Mouse (Mus musculus): ENCODE results near the gene Gga1. TPM values are rescaled to one million over a fixed set of nuclear protein-coding genes. Genes with fewer than 3 reads are reported as not detected.

Gga1 gene
- polyA plus RNA-seq, 1 experiment from 2014 or later: 42.5 TPM

GRCm38 (mm10) chr15:78937311-78937710, 60.3 kb downstream of the Gga1 start:
- DNase-seq (ENCODE audit: low spot score) (no peak), ATAC-seq (ENCODE audit: low read depth) (no peak)
- no peak overlapping the region for H3K4me3 ChIP-seq (ENCODE audit: low read depth, low read length)
- H3K4me2 ChIP-seq (ENCODE audit: low read depth, low read length): no peak overlapping the region
- peaks cover 55% of the 10 kb centered on the region for H3K36me3 ChIP-seq (ENCODE audit: control insufficient read depth, insufficient read depth, low read length)
- no peak overlapping the region for H3K9ac ChIP-seq (ENCODE audit: low read depth, low read length)
- no peaks in the 10 kb centered on the region for H3K27me3 ChIP-seq (replicated peaks; ENCODE audit: control insufficient read depth, insufficient read depth, low read length)
- 95% methylated on average over 10 of the region's 10 CpGs for WGBS
- no peaks in the 10 kb centered on the region for H3K9me3 ChIP-seq (ENCODE audit: control insufficient read depth, low read length)
- peaks cover 5% of the 10 kb centered on the region; the same call in 1 of the 2 replicates for H3K4me1 ChIP-seq (ENCODE audit: control insufficient read depth, insufficient read depth, low read length)
- H3K27ac ChIP-seq (replicated peaks; ENCODE audit: low read depth, low read length): no peak overlapping the region

- H3K4me3 ChIP-seq (ENCODE audit: low read depth, low read length): no peak overlapping the region
- peaks cover 6% of the 10 kb centered on the region; the same call in 1 of the 2 replicates for H3K4me1 ChIP-seq (ENCODE audit: control insufficient read depth, insufficient read depth, low read length)
- 84% methylated on average over 2 of the region's 2 CpGs for WGBS
- H3K4me2 ChIP-seq (ENCODE audit: low read depth, low read length): no peak overlapping the region
- H3K36me3 ChIP-seq (ENCODE audit: control insufficient read depth, insufficient read depth, low read length): peaks cover 55% of the 10 kb centered on the region
- no peak overlapping the region for H3K27ac ChIP-seq (replicated peaks; ENCODE audit: low read depth, low read length)
- no peaks in the 10 kb centered on the region for H3K27me3 ChIP-seq (replicated peaks; ENCODE audit: control insufficient read depth, insufficient read depth, low read length)
- H3K9ac ChIP-seq (ENCODE audit: low read depth, low read length): no peak overlapping the region
- ATAC-seq (ENCODE audit: low read depth): no peak
- no peak for DNase-seq (ENCODE audit: low spot score)
- no peaks in the 10 kb centered on the region for H3K9me3 ChIP-seq (ENCODE audit: control insufficient read depth, low read length)
Measured at GRCm38 (mm10) chr15:78937963-78938362, 61.0 kb downstream of the Gga1 start.

GRCm38 (mm10) chr15:78940325-78940724, 63.3 kb downstream of the Gga1 start:
- H3K4me2 ChIP-seq (ENCODE audit: low read depth, low read length): no peak overlapping the region
- no peak overlapping the region for H3K9ac ChIP-seq (ENCODE audit: low read depth, low read length)
- 91% methylated on average over 13 of the region's 13 CpGs for WGBS
- peaks cover 55% of the 10 kb centered on the region for H3K36me3 ChIP-seq (ENCODE audit: control insufficient read depth, insufficient read depth, low read length)
- no peak overlapping the region for H3K4me3 ChIP-seq (ENCODE audit: low read depth, low read length)
- H3K27ac ChIP-seq (replicated peaks; ENCODE audit: low read depth, low read length): no peak overlapping the region
- H3K4me1 ChIP-seq (ENCODE audit: control insufficient read depth, insufficient read depth, low read length): peaks cover 8% of the 10 kb centered on the region; the same call in 1 of the 2 replicates
- H3K27me3 ChIP-seq (replicated peaks; ENCODE audit: control insufficient read depth, insufficient read depth, low read length): no peaks in the 10 kb centered on the region
- DNase-seq (ENCODE audit: low spot score) (no peak), ATAC-seq (ENCODE audit: low read depth) (no peak)
- H3K9me3 ChIP-seq (ENCODE audit: control insufficient read depth, low read length): no peaks in the 10 kb centered on the region

GRCm38 (mm10) chr15:78942663-78943062, 65.7 kb downstream of the Gga1 start:
- no peaks in the 10 kb centered on the region for H3K9me3 ChIP-seq (ENCODE audit: control insufficient read depth, low read length)
- no peaks in the 10 kb centered on the region for H3K27me3 ChIP-seq (replicated peaks; ENCODE audit: control insufficient read depth, insufficient read depth, low read length)
- DNase-seq (ENCODE audit: low spot score) (peak; percentile 84), ATAC-seq (ENCODE audit: low read depth) (peak; percentile 60; the same call in 1 of the 2 replicates)
- H3K4me2 ChIP-seq (ENCODE audit: low read depth, low read length): peak overlapping the region; percentile 48
- H3K4me3 ChIP-seq (ENCODE audit: low read depth, low read length): peak overlapping the region; percentile 26
- peak overlapping the region; percentile 35; the same call in 1 of the 2 replicates for H3K9ac ChIP-seq (ENCODE audit: low read depth, low read length)
- H3K27ac ChIP-seq (replicated peaks; ENCODE audit: low read depth, low read length): no peak overlapping the region
- peaks cover 43% of the 10 kb centered on the region for H3K36me3 ChIP-seq (ENCODE audit: control insufficient read depth, insufficient read depth, low read length)
- WGBS: 4% methylated on average over 9 of the region's 9 CpGs
- H3K4me1 ChIP-seq (ENCODE audit: control insufficient read depth, insufficient read depth, low read length): 0 out of 2 replicates have a peak, but pooled peaks cover 3% of the 10 kb centered on the region

Small RNA genes within 50 kb of the gene (microRNA-seq; reads per million reads assigned to microRNA genes)
- gene Mir6955 (ENCODE audit: borderline number of aligned reads): not detected

Other genes with a start within 250 kb of the Gga1 start
- 0.18 and 0.28 TPM in 2 replicates for gene Elfn2, start 158.4 kb upstream of the Gga1 start, polyA plus RNA-seq (2014; fragmentation: Nextera tagmentation; extraction: Ambion mirVana)
- gene Mfng, start 103.7 kb upstream of the Gga1 start, polyA plus RNA-seq (2014; fragmentation: Nextera tagmentation; extraction: Ambion mirVana): 13.6 and 13.7 TPM in 2 replicates
- 6.1 and 6.3 TPM in 2 replicates for gene Card10, start 74.1 kb upstream of the Gga1 start, polyA plus RNA-seq (2014; fragmentation: Nextera tagmentation; extraction: Ambion mirVana)
- 30.8 and 36.1 TPM in 2 replicates for gene Cdc42ep1, start 34.6 kb upstream of the Gga1 start, polyA plus RNA-seq (2014; fragmentation: Nextera tagmentation; extraction: Ambion mirVana)
- 0.89 and 1.4 TPM in 2 replicates for gene Lgals2, start 21.7 kb upstream of the Gga1 start, polyA plus RNA-seq (2014; fragmentation: Nextera tagmentation; extraction: Ambion mirVana)
- 0.58 and 0.98 TPM in 2 replicates for gene Gm49510, start 22.5 kb downstream of the Gga1 start, polyA plus RNA-seq (2014; fragmentation: Nextera tagmentation; extraction: Ambion mirVana)
- gene Sh3bp1, start 22.6 kb downstream of the Gga1 start, polyA plus RNA-seq (2014; fragmentation: Nextera tagmentation; extraction: Ambion mirVana): 40.8 and 44.1 TPM in 2 replicates
- gene Pdxp, start 36.7 kb downstream of the Gga1 start, polyA plus RNA-seq (2014; fragmentation: Nextera tagmentation; extraction: Ambion mirVana): 19.6 and 21.0 TPM in 2 replicates
- 2,628 and 2,877 TPM in 2 replicates for gene Lgals1, start 49.5 kb downstream of the Gga1 start, polyA plus RNA-seq (2014; fragmentation: Nextera tagmentation; extraction: Ambion mirVana)
- 51.1 and 54.3 TPM in 2 replicates for gene Nol12, start 57.7 kb downstream of the Gga1 start, polyA plus RNA-seq (2014; fragmentation: Nextera tagmentation; extraction: Ambion mirVana)
- 46.2 and 47.4 TPM in 2 replicates for gene Triobp, start 70.5 kb downstream of the Gga1 start, polyA plus RNA-seq (2014; fragmentation: Nextera tagmentation; extraction: Ambion mirVana)
- 168 and 202 TPM in 2 replicates for gene H1f0, start 151.3 kb downstream of the Gga1 start, polyA plus RNA-seq (2014; fragmentation: Nextera tagmentation; extraction: Ambion mirVana)
- not detected in 2 replicates for gene Galr3, start 164.7 kb downstream of the Gga1 start, polyA plus RNA-seq (2014; fragmentation: Nextera tagmentation; extraction: Ambion mirVana)
- 42.6 and 43.6 TPM in 2 replicates for gene Ankrd54, start 185.7 kb downstream of the Gga1 start, polyA plus RNA-seq (2014; fragmentation: Nextera tagmentation; extraction: Ambion mirVana)
- gene Eif3l, start 198.0 kb downstream of the Gga1 start, polyA plus RNA-seq (2014; fragmentation: Nextera tagmentation; extraction: Ambion mirVana): 197 and 220 TPM in 2 replicates
- 10.5 and 10.8 TPM in 2 replicates for gene Micall1, start 231.7 kb downstream of the Gga1 start, polyA plus RNA-seq (2014; fragmentation: Nextera tagmentation; extraction: Ambion mirVana)

Measured in embryonic facial prominence, embryonic 14.5 days (tissue).